Mouse (Mus musculus): Measurements from ENCODE around the gene Yaf2.

- TF ChIP-seq CTCF (IDR thresholded peaks at IDR 0.05; ENCODE audit: borderline replicate concordance, insufficient read depth, low read length), result no peak
- no peak for TF ChIP-seq POLR2A (IDR thresholded peaks at IDR 0.05; ENCODE audit: low read depth, low read length)
Measured at GRCm38 (mm10) chr15:93288321-93288720, 48.4 kb downstream of the Yaf2 start.

All from embryonic fibroblast, embryonic 13.5 days (primary cell).